Mouse (Mus musculus): ENCODE measurements at regions not wholly inside any gene's neighbourhood (a gene's known extent, or its start where the extent isn't known, plus 50 kb on each side); places are given as distances from the start of the nearest gene placed in this dataset.

GRCm38 (mm10) chr13:39950203-39950602, 411.0 kb downstream of the Ofcc1 start:
- no peak for ATAC-seq (ENCODE audit: low FRiP score, low TSS enrichment)
- Histone ChIP-seq H3K27me3 (ENCODE audit: control insufficient read depth, insufficient read depth, low read length) (no peaks in the 10 kb centered on the region), H3K9ac (ENCODE audit: low read depth, low read length) (no peak overlapping the region), H3K4me2 (replicated peaks; ENCODE audit: low read depth, low read length) (no peak overlapping the region), H3K4me1 (ENCODE audit: control insufficient read depth, insufficient read depth, low read length) (no peaks in the 10 kb centered on the region), H3K9me3 (ENCODE audit: control insufficient read depth, low read length) (no peaks in the 10 kb centered on the region), H3K4me3 (ENCODE audit: low read length) (no peak overlapping the region), H3K36me3 (ENCODE audit: control insufficient read depth, insufficient read depth, low read length) (no peaks in the 10 kb centered on the region), H3K27ac (ENCODE audit: low read depth, low read length) (no peak overlapping the region)
- 74% methylated on average over 7 of the region's 7 CpGs for WGBS

- Histone ChIP-seq H3K27ac (ENCODE audit: low read depth, low read length) (no peak overlapping the region), H3K4me3 (ENCODE audit: low read length) (no peak overlapping the region), H3K4me2 (replicated peaks; ENCODE audit: low read depth, low read length) (no peak overlapping the region), H3K4me1 (ENCODE audit: control insufficient read depth, insufficient read depth, low read length) (no peaks in the 10 kb centered on the region), H3K9me3 (ENCODE audit: control insufficient read depth, low read length) (no peaks in the 10 kb centered on the region), H3K27me3 (ENCODE audit: control insufficient read depth, insufficient read depth, low read length) (no peaks in the 10 kb centered on the region), H3K9ac (ENCODE audit: low read depth, low read length) (no peak overlapping the region), H3K36me3 (ENCODE audit: control insufficient read depth, insufficient read depth, low read length) (no peaks in the 10 kb centered on the region)
- 73% methylated on average over 2 of the region's 2 CpGs for WGBS
- ATAC-seq (ENCODE audit: low FRiP score, low TSS enrichment), result no peak
Measured at GRCm38 (mm10) chr13:39935216-39935615, 426.0 kb downstream of the Ofcc1 start.

- H3K4me3 ChIP-seq (ENCODE audit: low read length), result no peak overlapping the region
Measured at GRCm38 (mm10) chr13:39931487-39931886, 429.8 kb downstream of the Ofcc1 start.

GRCm38 (mm10) chr13:39928573-39928972, 432.7 kb downstream of the Ofcc1 start:
- H3K4me1 ChIP-seq (ENCODE audit: control insufficient read depth, insufficient read depth, low read length), result no peaks in the 10 kb centered on the region
- WGBS, result 81% methylated on average over 7 of the region's 7 CpGs
- no peak overlapping the region for H3K4me2 ChIP-seq (replicated peaks; ENCODE audit: low read depth, low read length)
- no peak overlapping the region for H3K4me3 ChIP-seq (ENCODE audit: low read length)
- H3K27ac ChIP-seq (ENCODE audit: low read depth, low read length), result no peak overlapping the region
- ATAC-seq (ENCODE audit: low FRiP score, low TSS enrichment), result no peak
- no peaks in the 10 kb centered on the region for H3K27me3 ChIP-seq (ENCODE audit: control insufficient read depth, insufficient read depth, low read length)
- no peaks in the 10 kb centered on the region for H3K9me3 ChIP-seq (ENCODE audit: control insufficient read depth, low read length)
- H3K36me3 ChIP-seq (ENCODE audit: control insufficient read depth, insufficient read depth, low read length), result no peaks in the 10 kb centered on the region
- H3K9ac ChIP-seq (ENCODE audit: low read depth, low read length), result no peak overlapping the region

More at GRCm38 (mm10) chr13:39931487-39931886, 429.8 kb downstream of the Ofcc1 start:
- Histone ChIP-seq H3K27ac (ENCODE audit: low read depth, low read length) (no peak overlapping the region), H3K4me2 (replicated peaks; ENCODE audit: low read depth, low read length) (no peak overlapping the region), H3K4me1 (ENCODE audit: control insufficient read depth, insufficient read depth, low read length) (no peaks in the 10 kb centered on the region), H3K36me3 (ENCODE audit: control insufficient read depth, insufficient read depth, low read length) (no peaks in the 10 kb centered on the region), H3K9me3 (ENCODE audit: control insufficient read depth, low read length) (no peaks in the 10 kb centered on the region), H3K27me3 (ENCODE audit: control insufficient read depth, insufficient read depth, low read length) (no peaks in the 10 kb centered on the region), H3K9ac (ENCODE audit: low read depth, low read length) (no peak overlapping the region)
- WGBS, result 61% methylated on average over 3 of the region's 3 CpGs
- ATAC-seq (ENCODE audit: low FRiP score, low TSS enrichment), result no peak

GRCm38 (mm10) chr13:39924366-39924765, 436.9 kb downstream of the Ofcc1 start:
- WGBS, result 88% methylated on average over 4 of the region's 4 CpGs
- Histone ChIP-seq H3K36me3 (ENCODE audit: control insufficient read depth, insufficient read depth, low read length) (no peaks in the 10 kb centered on the region), H3K9ac (ENCODE audit: low read depth, low read length) (no peak overlapping the region), H3K27me3 (ENCODE audit: control insufficient read depth, insufficient read depth, low read length) (no peaks in the 10 kb centered on the region), H3K27ac (ENCODE audit: low read depth, low read length) (no peak overlapping the region), H3K4me3 (ENCODE audit: low read length) (no peak overlapping the region), H3K9me3 (ENCODE audit: control insufficient read depth, low read length) (no peaks in the 10 kb centered on the region), H3K4me1 (ENCODE audit: control insufficient read depth, insufficient read depth, low read length) (no peaks in the 10 kb centered on the region), H3K4me2 (replicated peaks; ENCODE audit: low read depth, low read length) (no peak overlapping the region)
- no peak for ATAC-seq (ENCODE audit: low FRiP score, low TSS enrichment)

DNA sequence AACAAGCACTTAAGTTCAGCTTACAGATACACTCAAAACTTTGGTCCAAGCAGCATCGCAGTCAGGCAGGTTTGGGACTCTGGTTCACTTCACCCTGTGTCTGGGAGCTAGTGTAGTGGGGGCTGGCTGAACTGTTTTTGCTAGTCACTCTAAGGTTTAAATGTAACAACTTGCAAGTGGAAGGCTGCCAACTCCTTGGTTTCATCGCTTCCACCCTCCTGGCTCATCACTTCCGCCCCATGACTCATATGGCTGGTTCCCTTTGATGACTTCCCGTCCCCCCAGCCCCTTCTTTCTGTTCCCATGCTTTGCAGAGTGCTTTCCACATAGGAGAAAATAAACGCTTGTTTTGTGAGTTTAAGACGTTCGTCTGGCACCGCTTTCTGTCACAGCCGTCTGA, 438.1 kb downstream of the Ofcc1 start:
- Histone ChIP-seq H3K27me3 (ENCODE audit: control insufficient read depth, insufficient read depth, low read length) (no peaks in the 10 kb centered on the region), H3K4me3 (ENCODE audit: low read length) (no peak overlapping the region), H3K4me2 (replicated peaks; ENCODE audit: low read depth, low read length) (no peak overlapping the region), H3K9ac (ENCODE audit: low read depth, low read length) (no peak overlapping the region), H3K9me3 (ENCODE audit: control insufficient read depth, low read length) (no peaks in the 10 kb centered on the region), H3K27ac (ENCODE audit: low read depth, low read length) (no peak overlapping the region), H3K4me1 (ENCODE audit: control insufficient read depth, insufficient read depth, low read length) (no peaks in the 10 kb centered on the region), H3K36me3 (ENCODE audit: control insufficient read depth, insufficient read depth, low read length) (no peaks in the 10 kb centered on the region)
- no peak for ATAC-seq (ENCODE audit: low FRiP score, low TSS enrichment)
- 83% methylated on average over 9 of the region's 9 CpGs for WGBS

DNA sequence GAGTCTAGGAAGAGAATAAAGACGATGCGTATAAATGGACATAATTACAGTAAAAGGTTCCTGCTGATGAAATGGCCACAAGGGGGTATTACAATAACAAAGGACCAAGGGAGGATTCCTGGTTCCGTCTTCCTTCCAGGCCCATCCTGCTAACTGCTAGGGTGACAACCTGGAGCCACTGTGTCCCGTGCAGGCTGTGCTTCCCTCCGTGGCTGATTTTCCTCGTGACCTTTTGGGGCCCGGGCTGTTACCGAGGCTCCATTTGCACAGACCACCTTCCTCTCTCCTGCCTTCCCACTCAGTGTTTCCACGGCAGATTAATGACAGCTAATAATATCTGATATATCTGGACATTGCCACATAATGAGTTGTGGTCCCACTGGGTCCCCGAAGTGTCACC, 453.5 kb downstream of the Ofcc1 start:
- H3K27ac ChIP-seq (ENCODE audit: low read depth, low read length), result no peak overlapping the region
- WGBS, result 37% methylated on average over 10 of the region's 10 CpGs
- no peak for ATAC-seq (ENCODE audit: low FRiP score, low TSS enrichment)

DNA sequence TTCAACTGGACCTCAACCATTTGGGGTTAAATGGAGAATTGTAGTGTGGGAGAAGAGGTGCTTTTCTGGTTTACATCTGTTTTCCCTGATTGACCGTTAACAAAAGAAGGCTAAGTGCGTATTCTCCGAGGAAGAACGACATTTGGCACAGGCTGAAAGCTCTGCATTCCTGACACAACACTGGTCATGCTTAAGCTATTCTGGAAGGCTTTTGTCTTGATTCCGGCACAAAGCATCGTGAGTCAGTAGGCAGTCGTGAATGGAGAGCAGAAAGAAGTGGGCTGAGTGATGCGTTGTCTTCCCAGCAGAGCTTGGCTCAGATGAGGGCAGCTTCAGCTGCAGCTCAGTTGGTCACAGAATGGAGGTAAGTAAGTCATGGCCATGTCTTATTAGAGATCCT, 457.0 kb downstream of the Ofcc1 start:
- Histone ChIP-seq H3K27me3 (ENCODE audit: control insufficient read depth, insufficient read depth, low read length) (no peaks in the 10 kb centered on the region), H3K9ac (ENCODE audit: low read depth, low read length) (no peak overlapping the region; the same call in 1 of the 2 replicates), H3K36me3 (ENCODE audit: control insufficient read depth, insufficient read depth, low read length) (no peaks in the 10 kb centered on the region), H3K4me2 (replicated peaks; ENCODE audit: low read depth, low read length) (no peak overlapping the region), H3K4me1 (ENCODE audit: control insufficient read depth, insufficient read depth, low read length) (no peaks in the 10 kb centered on the region), H3K9me3 (ENCODE audit: control insufficient read depth, low read length) (no peaks in the 10 kb centered on the region), H3K4me3 (ENCODE audit: low read length) (no peak overlapping the region), H3K27ac (ENCODE audit: low read depth, low read length) (no peak overlapping the region)
- 82% methylated on average over 8 of the region's 8 CpGs for WGBS
- no peak for ATAC-seq (ENCODE audit: low FRiP score, low TSS enrichment)

More for the DNA sequence above, 453.5 kb downstream of the Ofcc1 start:
- Histone ChIP-seq H3K4me3 (ENCODE audit: low read length) (no peak overlapping the region), H3K36me3 (ENCODE audit: control insufficient read depth, insufficient read depth, low read length) (no peaks in the 10 kb centered on the region), H3K4me2 (replicated peaks; ENCODE audit: low read depth, low read length) (no peak overlapping the region), H3K4me1 (ENCODE audit: control insufficient read depth, insufficient read depth, low read length) (no peaks in the 10 kb centered on the region), H3K9ac (ENCODE audit: low read depth, low read length) (no peak overlapping the region), H3K27me3 (ENCODE audit: control insufficient read depth, insufficient read depth, low read length) (no peaks in the 10 kb centered on the region), H3K9me3 (ENCODE audit: control insufficient read depth, low read length) (no peaks in the 10 kb centered on the region)

DNA sequence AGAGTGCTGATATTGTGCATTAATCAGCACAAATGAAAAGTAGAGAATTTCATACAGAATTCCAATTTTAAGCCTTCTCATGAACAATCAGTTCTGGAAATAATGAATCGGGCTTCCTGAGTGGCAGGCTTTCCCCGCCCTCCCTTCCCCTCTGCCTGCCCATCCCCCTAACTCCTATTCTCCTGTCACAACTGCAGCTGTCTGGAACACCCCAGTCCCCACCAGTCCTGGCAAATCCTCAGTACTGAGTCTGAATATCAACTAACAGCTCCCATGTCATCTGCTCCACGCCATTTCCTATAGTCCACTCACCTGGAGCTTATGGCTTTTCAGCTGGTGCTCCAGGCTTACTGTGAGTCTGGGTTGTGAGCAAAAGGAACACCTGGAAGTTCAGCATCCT, 457.9 kb downstream of the Ofcc1 start:
- Histone ChIP-seq H3K27ac (ENCODE audit: low read depth, low read length) (no peak overlapping the region), H3K4me3 (ENCODE audit: low read length) (no peak overlapping the region), H3K36me3 (ENCODE audit: control insufficient read depth, insufficient read depth, low read length) (no peaks in the 10 kb centered on the region), H3K27me3 (ENCODE audit: control insufficient read depth, insufficient read depth, low read length) (no peaks in the 10 kb centered on the region), H3K9me3 (ENCODE audit: control insufficient read depth, low read length) (no peaks in the 10 kb centered on the region), H3K9ac (ENCODE audit: low read depth, low read length) (no peak overlapping the region), H3K4me1 (ENCODE audit: control insufficient read depth, insufficient read depth, low read length) (no peaks in the 10 kb centered on the region), H3K4me2 (replicated peaks; ENCODE audit: low read depth, low read length) (no peak overlapping the region)
- ATAC-seq (ENCODE audit: low FRiP score, low TSS enrichment), result no peak
- 84% methylated on average over 3 of the region's 3 CpGs for WGBS

- no peak overlapping the region for H3K4me2 ChIP-seq (replicated peaks; ENCODE audit: low read depth, low read length)
- H3K4me3 ChIP-seq (ENCODE audit: low read length), result no peak overlapping the region
- H3K9ac ChIP-seq (ENCODE audit: low read depth, low read length), result no peak overlapping the region
- no peaks in the 10 kb centered on the region for H3K9me3 ChIP-seq (ENCODE audit: control insufficient read depth, low read length)
- no peak for ATAC-seq (ENCODE audit: low FRiP score, low TSS enrichment)
- no peaks in the 10 kb centered on the region for H3K27me3 ChIP-seq (ENCODE audit: control insufficient read depth, insufficient read depth, low read length)
- no peaks in the 10 kb centered on the region for H3K36me3 ChIP-seq (ENCODE audit: control insufficient read depth, insufficient read depth, low read length)
- no peaks in the 10 kb centered on the region for H3K4me1 ChIP-seq (ENCODE audit: control insufficient read depth, insufficient read depth, low read length)
- WGBS, result 88% methylated on average over 2 of the region's 2 CpGs
- no peak overlapping the region for H3K27ac ChIP-seq (ENCODE audit: low read depth, low read length)
Measured at GRCm38 (mm10) chr13:39899332-39899731, 461.9 kb downstream of the Ofcc1 start.

Data from kidney, embryonic 14.5 days (tissue).